Mouse (Mus musculus) megakaryocyte-erythroid progenitor cell, adult 5-6 weeks (primary cell): ENCODE measurements around the gene Imp4. TPM values are rescaled to one million over a fixed set of nuclear protein-coding genes. Genes with fewer than 3 reads are reported as not detected.

Experiments used
- ATAC-seq: replicated peaks from 2 replicates; pipeline ENCODE4 v1.8.0; 2016; ENCODE audit warnings: mild to moderate bottlenecking, inconsistent platforms; ENCODE audit not compliant: severe bottlenecking, poor library complexity, low FRiP score, low TSS enrichment
- total RNA-seq, 2 experiments: library from RNA; stranded (forward) in 1 of 2; stranded (reverse) in 1 of 2; fragments of 200-1000, 215-1000 nt in 1 of 2; fragments of >200 nt in 1 of 2; fragmentation: Nextera tagmentation in 1 of 2; gene quantifications; 2 replicates each; pipeline ENCODE4 v1.2.3; 2014 to 2017

The Imp4 gene
- total RNA-seq, 2 experiments from 2014 or later: 27.2 to 74.9 TPM

- peak; percentile 95 for ATAC-seq
Observed at GRCm38 (mm10) chr1:34459284-34460060, 19.8 kb downstream of the Imp4 start, which contains the start of gene Ptpn18. Gene Ptpn18, plus strand, starts transcription at chr1:34459762.

GRCm38 (mm10) chr1:34460061-34460441 is 20.4 kb downstream of the Imp4 start:
- ATAC-seq: peak; percentile 17

GRCm38 (mm10) chr1:34462766-34463165 is 23.1 kb downstream of the Imp4 start:
- ATAC-seq: peak; percentile 13

- ATAC-seq: no peak
Observed at GRCm38 (mm10) chr1:34464310-34464817, 24.7 kb downstream of the Imp4 start.

GRCm38 (mm10) chr1:34465445-34465844 is 25.8 kb downstream of the Imp4 start:
- ATAC-seq: peak; percentile 87

- ATAC-seq: no peak
Observed at GRCm38 (mm10) chr1:34468051-34468450, 28.4 kb downstream of the Imp4 start.

GRCm38 (mm10) chr1:34468500-34468899 is 28.8 kb downstream of the Imp4 start:
- no peak for ATAC-seq

- ATAC-seq: no peak
Observed at GRCm38 (mm10) chr1:34469801-34470200, 30.1 kb downstream of the Imp4 start.

GRCm38 (mm10) chr1:34472427-34473300 is 33.0 kb downstream of the Imp4 start:
- ATAC-seq: peak; percentile 84

GRCm38 (mm10) chr1:34478891-34479655 is 39.4 kb downstream of the Imp4 start:
- 0 out of 2 replicates have a peak, but pooled peaks have one; percentile 40 for ATAC-seq

- ATAC-seq: no peak
Observed at GRCm38 (mm10) chr1:34480801-34481200, 41.1 kb downstream of the Imp4 start.

- no peak for ATAC-seq
Observed at GRCm38 (mm10) chr1:34481920-34482669, 42.4 kb downstream of the Imp4 start.

GRCm38 (mm10) chr1:34484470-34484869 is 44.8 kb downstream of the Imp4 start:
- ATAC-seq: peak; percentile 62

- ATAC-seq: peak; percentile 74
Observed at GRCm38 (mm10) chr1:34485461-34486188, 46.0 kb downstream of the Imp4 start.

- ATAC-seq: no peak
Observed at GRCm38 (mm10) chr1:34487383-34487782, 47.7 kb downstream of the Imp4 start.

GRCm38 (mm10) chr1:34489852-34490541 is 50.3 kb downstream of the Imp4 start:
- ATAC-seq: peak; percentile 59

- no peak for ATAC-seq
Observed at GRCm38 (mm10) chr1:34491480-34491879, 51.8 kb downstream of the Imp4 start.
